Mouse (Mus musculus) kidney, embryonic 14.5 days (tissue): ENCODE data around the gene Spint5. TPM values are rescaled to one million over a fixed set of nuclear protein-coding genes. Genes with fewer than 3 reads are reported as not detected.
A peak's percentile ranks its signal among the peaks of the same experiment; 100 is the strongest.

Source experiments
- ATAC-seq: fragments of 200-750 bp; cut with Nextera tagmentation; 2 replicates; pipeline ENCODE4 v1.8.0; 2017; ENCODE audit warnings: moderate number of reproducible peaks, mild to moderate bottlenecking, moderate TSS enrichment, moderate library complexity; ENCODE audit not compliant: low FRiP score, low TSS enrichment
- H3K27ac ChIP-seq: fragments of 300-500 bp; sonication (generic); 2 replicates; pipeline ENCODE4 v1.5.1; 2014; ENCODE audit warnings: low read depth, mild to moderate bottlenecking, low read length, moderate library complexity, mixed read lengths
- H3K27me3 ChIP-seq: fragments of 300-500 bp; sonication (generic); 2 replicates; pipeline ENCODE4 v1.6.1; 2014; ENCODE audit warnings: mild to moderate bottlenecking, low read length; ENCODE audit not compliant: control insufficient read depth, insufficient read depth
- H3K36me3 ChIP-seq: fragments of 300-500 bp; sonication (generic); 2 replicates; pipeline ENCODE4 v1.6.1; 2014; ENCODE audit warnings: low read length, mixed read lengths; ENCODE audit not compliant: control insufficient read depth, insufficient read depth
- H3K4me1 ChIP-seq: fragments of 300-500 bp; sonication (generic); 2 replicates; pipeline ENCODE4 v1.6.1; 2014; ENCODE audit warnings: low read length, mixed read lengths; ENCODE audit not compliant: control insufficient read depth, insufficient read depth
- H3K4me2 ChIP-seq: fragments of 300-500 bp; sonication (generic); replicated peaks from 2 replicates; pipeline ENCODE4 v1.6.1; 2014; ENCODE audit warnings: low read depth, mild to moderate bottlenecking, low read length
- H3K4me3 ChIP-seq: fragments of 300-500 bp; sonication (generic); 2 replicates; pipeline ENCODE4 v1.5.1; 2014; ENCODE audit warnings: mild to moderate bottlenecking, low read length
- H3K9ac ChIP-seq: fragments of 300-500 bp; sonication (generic); 2 replicates; pipeline ENCODE4 v1.6.1; 2014; ENCODE audit warnings: low read depth, mild to moderate bottlenecking, low read length, moderate library complexity
- H3K9me3 ChIP-seq: fragments of 300-500 bp; sonication (generic); 2 replicates; pipeline ENCODE4 v1.6.1; 2016; ENCODE audit warnings: low read length; ENCODE audit not compliant: control insufficient read depth
- WGBS: fragments of 180-500 bp; shearing (Covaris S2); extraction: QIAGEN DNeasy Blood & Tissue Kit; methylation state at CpG from one replicate; pipeline ENCODE4 v1.1.7; 2014; 5-methylcytosine and 5-hydroxymethylcytosine counted together
- polyA plus RNA-seq: library from polyadenylated mRNA; unstranded; fragments of >200 nt; fragmentation: Nextera tagmentation; extraction: Ambion mirVana; gene quantifications from 2 replicates; pipeline ENCODE4 v1.2.1, GENCODE M21; 2014

Spint5 gene
- polyA plus RNA-seq, 1 experiment from 2014 or later: not detected

- H3K4me1 ChIP-seq: no peaks in the 10 kb centered on the region
- H3K4me3 ChIP-seq: no peak overlapping the region
- WGBS: 74% methylated on average over 5 of the region's 5 CpGs
- H3K27ac ChIP-seq: no peak overlapping the region
- no peaks in the 10 kb centered on the region for H3K36me3 ChIP-seq
- no peaks in the 10 kb centered on the region for H3K27me3 ChIP-seq
- ATAC-seq: no peak
- no peaks in the 10 kb centered on the region for H3K9me3 ChIP-seq
- no peak overlapping the region for H3K4me2 ChIP-seq
- no peak overlapping the region for H3K9ac ChIP-seq
Measured at GRCm38 (mm10) chr2:164731719-164732118, 16.6 kb downstream of the Spint5 start.

GRCm38 (mm10) chr2:164733259-164733658, 18.2 kb downstream of the Spint5 start:
- H3K9ac ChIP-seq: no peak overlapping the region
- WGBS: 88% methylated on average over 2 of the region's 2 CpGs
- ATAC-seq: no peak
- no peaks in the 10 kb centered on the region for H3K27me3 ChIP-seq
- H3K9me3 ChIP-seq: no peaks in the 10 kb centered on the region
- H3K27ac ChIP-seq: no peak overlapping the region
- no peak overlapping the region for H3K4me3 ChIP-seq
- no peaks in the 10 kb centered on the region for H3K4me1 ChIP-seq
- H3K4me2 ChIP-seq: no peak overlapping the region
- H3K36me3 ChIP-seq: no peaks in the 10 kb centered on the region

- no peak overlapping the region for H3K4me2 ChIP-seq
- no peaks in the 10 kb centered on the region for H3K9me3 ChIP-seq
- WGBS: 81% methylated on average over 5 of the region's 5 CpGs
- no peak for ATAC-seq
- H3K4me1 ChIP-seq: no peaks in the 10 kb centered on the region
- no peaks in the 10 kb centered on the region for H3K27me3 ChIP-seq
- no peak overlapping the region for H3K27ac ChIP-seq
- no peak overlapping the region for H3K9ac ChIP-seq
- H3K36me3 ChIP-seq: no peaks in the 10 kb centered on the region
- no peak overlapping the region for H3K4me3 ChIP-seq
Measured at GRCm38 (mm10) chr2:164734839-164735238, 19.7 kb downstream of the Spint5 start.

GRCm38 (mm10) chr2:164735446-164735845, 20.3 kb downstream of the Spint5 start:
- no peak for ATAC-seq
- Histone ChIP-seq H3K27me3 (no peaks in the 10 kb centered on the region), H3K9me3 (no peaks in the 10 kb centered on the region), H3K9ac (no peak overlapping the region), H3K36me3 (no peaks in the 10 kb centered on the region), H3K4me2 (no peak overlapping the region), H3K27ac (no peak overlapping the region), H3K4me1 (no peaks in the 10 kb centered on the region), H3K4me3 (no peak overlapping the region)
- WGBS: 91% methylated on average over 5 of the region's 5 CpGs

- Histone ChIP-seq H3K36me3 (no peaks in the 10 kb centered on the region), H3K4me1 (no peaks in the 10 kb centered on the region), H3K9ac (no peak overlapping the region), H3K4me2 (no peak overlapping the region), H3K4me3 (no peak overlapping the region), H3K9me3 (no peaks in the 10 kb centered on the region), H3K27ac (no peak overlapping the region), H3K27me3 (no peaks in the 10 kb centered on the region)
- no peak for ATAC-seq
- WGBS: 78% methylated on average over 3 of the region's 3 CpGs
Measured at GRCm38 (mm10) chr2:164737377-164738090, 22.4 kb downstream of the Spint5 start.

GRCm38 (mm10) chr2:164739876-164740275, 24.8 kb downstream of the Spint5 start:
- WGBS: 68% methylated on average over 7 of the region's 7 CpGs
- H3K9me3 ChIP-seq: no peaks in the 10 kb centered on the region

GRCm38 (mm10) chr2:164744987-164745386, 29.9 kb downstream of the Spint5 start:
- Histone ChIP-seq H3K9me3 (no peaks in the 10 kb centered on the region), H3K9ac (peak overlapping the region; percentile 93; the same call in 1 of the 2 replicates), H3K4me1 (peaks cover 5% of the 10 kb centered on the region), H3K36me3 (peaks cover 21% of the 10 kb centered on the region), H3K4me2 (peak overlapping the region; percentile 60), H3K27ac (no peak overlapping the region), H3K27me3 (no peaks in the 10 kb centered on the region), H3K4me3 (peak overlapping the region; percentile 83)
- ATAC-seq: no peak
- WGBS: 67% methylated on average over 13 of the region's 13 CpGs

More at GRCm38 (mm10) chr2:164739876-164740275, 24.8 kb downstream of the Spint5 start:
- H3K27ac ChIP-seq: no peak overlapping the region
- H3K27me3 ChIP-seq: no peaks in the 10 kb centered on the region
- ATAC-seq: no peak
- no peaks in the 10 kb centered on the region for H3K36me3 ChIP-seq
- no peak overlapping the region for H3K4me2 ChIP-seq
- no peaks in the 10 kb centered on the region for H3K4me1 ChIP-seq
- no peak overlapping the region for H3K9ac ChIP-seq
- H3K4me3 ChIP-seq: no peak overlapping the region

GRCm38 (mm10) chr2:164745843-164746479, 30.9 kb downstream of the Spint5 start, which contains the start of the genes Wfdc3 and Dnttip1:
Gene Wfdc3 (minus strand): TSS chr2:164745931.
Gene Dnttip1 (plus strand): TSS chr2:164745983.
- peak within 1 kb of the TSS; percentile 60 for H3K4me2 ChIP-seq
- WGBS: under 1% methylated on average over 70 of the region's 70 CpGs
- H3K4me1 ChIP-seq: peaks cover 5% of the 10 kb centered on the region
- H3K9ac ChIP-seq: peak within 1 kb of the TSS; percentile 93
- H3K4me3 ChIP-seq: peak within 1 kb of the TSS; percentile 83
- H3K27ac ChIP-seq: peak within 1 kb of the TSS; percentile 55; the same call in 1 of the 2 replicates
- peaks cover 30% of the 10 kb centered on the region for H3K36me3 ChIP-seq
- peak; percentile 89 for ATAC-seq
- H3K9me3 ChIP-seq: no peaks in the 10 kb centered on the region
- H3K27me3 ChIP-seq: no peaks in the 10 kb centered on the region

- ATAC-seq: no peak
Measured at GRCm38 (mm10) chr2:164746693-164747092, 31.6 kb downstream of the Spint5 start.

More at GRCm38 (mm10) chr2:164746693-164747092, 31.6 kb downstream of the Spint5 start:
- H3K4me2 ChIP-seq: peak overlapping the region; percentile 60
- peak overlapping the region; percentile 83 for H3K4me3 ChIP-seq
- peaks cover 5% of the 10 kb centered on the region for H3K4me1 ChIP-seq
- H3K9ac ChIP-seq: peak overlapping the region; percentile 93
- H3K27ac ChIP-seq: no peak overlapping the region
- H3K27me3 ChIP-seq: no peaks in the 10 kb centered on the region
- H3K36me3 ChIP-seq: peaks cover 34% of the 10 kb centered on the region
- WGBS: 44% methylated on average over 8 of the region's 8 CpGs
- no peaks in the 10 kb centered on the region for H3K9me3 ChIP-seq
